Mouse (Mus musculus): ENCODE data around the gene Bace2. TPM values are rescaled to one million over a fixed set of nuclear protein-coding genes. Genes with fewer than 3 reads are reported as not detected.

Gene Bace2
- polyA plus RNA-seq, 1 experiment from 2014 or later, result 4.4 TPM

DNA sequence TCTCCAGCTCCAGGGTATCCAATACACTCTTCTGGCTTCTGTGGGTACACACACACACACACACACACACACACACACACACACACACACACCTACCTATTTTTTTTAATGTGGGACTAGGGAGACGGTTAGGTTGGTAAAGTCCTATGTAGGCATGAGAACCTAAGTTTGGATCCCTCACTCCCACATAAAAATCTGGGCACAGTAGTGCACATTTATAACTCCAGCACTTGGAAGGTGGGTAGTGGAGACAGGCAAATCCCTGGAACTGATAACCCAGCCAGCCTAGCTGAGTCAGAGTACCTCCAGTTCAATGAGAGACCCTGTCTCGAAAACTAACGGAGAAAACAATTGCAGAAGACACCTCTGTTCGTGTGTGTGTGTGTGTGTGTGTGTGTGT lies 39.9 kb downstream of the Bace2 start:
- no peaks in the 10 kb centered on the region for H3K9me3 ChIP-seq (ENCODE audit: control insufficient read depth, low read length)
- H3K36me3 ChIP-seq (ENCODE audit: control insufficient read depth, insufficient read depth, low read length), result no peaks in the 10 kb centered on the region
- no peak overlapping the region for H3K4me2 ChIP-seq (replicated peaks; ENCODE audit: low read depth, low read length)
- 89% methylated on average over 4 of the region's 4 CpGs for WGBS
- ATAC-seq (ENCODE audit: low FRiP score, low TSS enrichment), result no peak
- no peaks in the 10 kb centered on the region for H3K27me3 ChIP-seq (ENCODE audit: control insufficient read depth, insufficient read depth, low read length)
- no peak overlapping the region for H3K9ac ChIP-seq (ENCODE audit: low read depth, low read length)
- H3K4me1 ChIP-seq (ENCODE audit: control insufficient read depth, insufficient read depth, low read length), result no peaks in the 10 kb centered on the region
- no peak overlapping the region for H3K27ac ChIP-seq (ENCODE audit: low read depth, low read length)
- no peak overlapping the region for H3K4me3 ChIP-seq (ENCODE audit: low read length)

DNA sequence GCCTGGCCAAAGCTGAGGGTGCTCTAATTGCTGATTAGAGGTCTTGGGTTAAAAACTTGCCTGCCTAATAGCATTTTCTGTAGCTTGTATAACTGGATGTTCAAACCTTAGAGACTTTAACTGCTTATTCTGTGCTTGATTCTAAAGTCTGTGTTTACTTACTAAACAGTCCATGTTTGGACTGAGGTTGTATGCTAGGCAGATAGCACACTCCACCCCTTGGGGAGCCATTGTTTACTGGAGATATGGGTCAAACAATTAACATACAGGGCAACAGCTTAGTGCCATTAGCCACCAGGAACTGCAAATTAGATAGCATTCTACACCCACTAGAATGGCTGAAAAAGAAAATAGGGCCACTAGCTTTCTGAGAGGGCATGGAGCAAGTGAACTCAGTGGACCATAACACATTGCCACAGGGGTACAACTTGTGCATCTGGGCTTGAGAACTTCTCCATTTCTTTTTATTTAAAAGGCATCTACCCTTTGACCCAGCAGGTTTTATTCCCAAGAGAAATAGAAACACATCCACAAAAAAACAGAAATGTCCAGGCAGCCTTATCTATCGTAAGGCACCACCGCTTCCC lies 41.5 kb downstream of the Bace2 start:
- Histone ChIP-seq H3K4me1 (ENCODE audit: control insufficient read depth, insufficient read depth, low read length) (no peaks in the 10 kb centered on the region), H3K27me3 (ENCODE audit: control insufficient read depth, insufficient read depth, low read length) (no peaks in the 10 kb centered on the region), H3K9me3 (ENCODE audit: control insufficient read depth, low read length) (no peaks in the 10 kb centered on the region), H3K4me2 (replicated peaks; ENCODE audit: low read depth, low read length) (no peak overlapping the region), H3K36me3 (ENCODE audit: control insufficient read depth, insufficient read depth, low read length) (no peaks in the 10 kb centered on the region), H3K9ac (ENCODE audit: low read depth, low read length) (no peak overlapping the region), H3K4me3 (ENCODE audit: low read length) (no peak overlapping the region), H3K27ac (ENCODE audit: low read depth, low read length) (no peak overlapping the region)
- 64% methylated on average over 2 of the region's 2 CpGs for WGBS
- no peak for ATAC-seq (ENCODE audit: low FRiP score, low TSS enrichment)

DNA sequence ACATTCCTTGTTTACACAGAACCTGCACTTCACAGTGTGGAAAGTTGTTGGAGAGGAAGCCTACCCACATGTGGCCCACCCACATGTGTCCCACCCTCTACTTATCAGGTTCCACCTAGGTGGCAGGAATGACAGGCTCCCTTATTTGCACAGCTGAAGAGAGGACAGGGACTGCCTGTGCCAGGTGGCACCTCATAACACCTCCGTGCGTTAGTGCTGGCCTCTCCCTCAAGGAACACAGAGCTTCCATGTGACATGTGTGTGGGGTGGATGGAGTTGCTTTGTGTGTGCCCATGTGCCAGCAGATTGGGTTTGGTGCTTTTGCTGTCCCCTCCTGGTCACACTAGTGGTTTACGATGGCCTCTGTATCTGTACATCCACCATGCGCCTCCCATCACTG lies 43.4 kb downstream of the Bace2 start:
- H3K4me2 ChIP-seq (replicated peaks; ENCODE audit: low read depth, low read length), result no peak overlapping the region
- no peak for ATAC-seq (ENCODE audit: low FRiP score, low TSS enrichment)
- H3K9ac ChIP-seq (ENCODE audit: low read depth, low read length), result no peak overlapping the region
- H3K36me3 ChIP-seq (ENCODE audit: control insufficient read depth, insufficient read depth, low read length), result no peaks in the 10 kb centered on the region
- no peak overlapping the region for H3K4me3 ChIP-seq (ENCODE audit: low read length)
- no peak overlapping the region for H3K27ac ChIP-seq (ENCODE audit: low read depth, low read length)
- no peaks in the 10 kb centered on the region for H3K27me3 ChIP-seq (ENCODE audit: control insufficient read depth, insufficient read depth, low read length)
- WGBS, result 84% methylated on average over 4 of the region's 4 CpGs
- H3K9me3 ChIP-seq (ENCODE audit: control insufficient read depth, low read length), result no peaks in the 10 kb centered on the region
- no peaks in the 10 kb centered on the region for H3K4me1 ChIP-seq (ENCODE audit: control insufficient read depth, insufficient read depth, low read length)

DNA sequence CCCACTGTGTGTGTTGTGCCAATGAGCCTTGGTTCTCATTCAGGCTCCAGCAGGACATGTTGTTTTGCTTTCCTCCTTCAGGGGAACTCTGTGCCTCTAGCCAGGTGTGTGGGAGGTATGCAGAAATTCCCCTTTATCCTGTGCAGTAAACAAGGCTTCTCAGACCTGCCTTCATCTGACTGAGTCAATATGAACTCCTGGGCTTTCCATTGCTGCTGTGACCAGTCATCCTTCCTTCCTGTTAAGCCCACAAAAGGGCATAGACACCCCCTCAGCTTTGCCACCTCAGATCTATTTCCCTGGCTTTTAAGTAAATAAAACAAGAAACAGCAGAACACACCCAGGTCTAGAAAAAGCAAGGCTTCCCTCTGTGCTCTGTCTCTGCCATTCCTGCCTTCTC lies 45.2 kb downstream of the Bace2 start:
- Histone ChIP-seq H3K27ac (ENCODE audit: low read depth, low read length) (no peak overlapping the region), H3K4me2 (replicated peaks; ENCODE audit: low read depth, low read length) (no peak overlapping the region), H3K4me3 (ENCODE audit: low read length) (no peak overlapping the region), H3K9me3 (ENCODE audit: control insufficient read depth, low read length) (no peaks in the 10 kb centered on the region), H3K9ac (ENCODE audit: low read depth, low read length) (no peak overlapping the region), H3K36me3 (ENCODE audit: control insufficient read depth, insufficient read depth, low read length) (no peaks in the 10 kb centered on the region), H3K4me1 (ENCODE audit: control insufficient read depth, insufficient read depth, low read length) (no peaks in the 10 kb centered on the region), H3K27me3 (ENCODE audit: control insufficient read depth, insufficient read depth, low read length) (no peaks in the 10 kb centered on the region)
- no peak for ATAC-seq (ENCODE audit: low FRiP score, low TSS enrichment)

DNA sequence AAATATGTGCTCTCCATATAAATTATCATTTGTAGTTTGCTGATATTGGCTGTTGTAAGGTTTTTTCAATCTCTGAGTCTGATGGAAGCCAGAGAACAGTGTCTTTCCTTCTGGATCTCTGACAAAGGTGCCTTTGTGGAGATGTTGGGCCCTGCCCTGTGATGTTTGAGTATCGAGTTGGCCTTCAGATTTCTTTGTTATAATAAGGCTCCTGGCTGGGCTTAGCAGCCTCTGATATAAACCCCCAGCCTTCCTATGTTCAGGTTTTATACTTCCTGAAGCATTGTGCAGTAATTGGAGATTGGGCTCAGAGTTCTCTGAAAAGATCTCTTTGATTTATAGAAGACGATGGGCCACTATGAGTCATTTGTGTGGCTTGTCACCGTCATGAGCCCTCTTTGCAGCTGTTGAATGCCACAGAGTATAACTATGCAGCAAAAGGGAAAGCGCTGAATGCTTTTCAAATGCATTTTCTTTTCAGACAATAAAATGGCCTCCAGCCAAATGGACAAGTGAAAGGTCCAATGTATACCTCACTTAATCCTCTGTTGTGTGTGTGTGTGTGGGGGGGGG lies 45.8 kb downstream of the Bace2 start:
- no peak overlapping the region for H3K4me3 ChIP-seq (ENCODE audit: low read length)
- H3K27ac ChIP-seq (ENCODE audit: low read depth, low read length), result no peak overlapping the region
- no peaks in the 10 kb centered on the region for H3K36me3 ChIP-seq (ENCODE audit: control insufficient read depth, insufficient read depth, low read length)
- H3K4me1 ChIP-seq (ENCODE audit: control insufficient read depth, insufficient read depth, low read length), result no peaks in the 10 kb centered on the region
- no peaks in the 10 kb centered on the region for H3K27me3 ChIP-seq (ENCODE audit: control insufficient read depth, insufficient read depth, low read length)
- 75% methylated on average over 4 of the region's 4 CpGs for WGBS
- no peak for ATAC-seq (ENCODE audit: low FRiP score, low TSS enrichment)
- H3K9me3 ChIP-seq (ENCODE audit: control insufficient read depth, low read length), result no peaks in the 10 kb centered on the region
- H3K9ac ChIP-seq (ENCODE audit: low read depth, low read length), result no peak overlapping the region
- no peak overlapping the region for H3K4me2 ChIP-seq (replicated peaks; ENCODE audit: low read depth, low read length)

DNA sequence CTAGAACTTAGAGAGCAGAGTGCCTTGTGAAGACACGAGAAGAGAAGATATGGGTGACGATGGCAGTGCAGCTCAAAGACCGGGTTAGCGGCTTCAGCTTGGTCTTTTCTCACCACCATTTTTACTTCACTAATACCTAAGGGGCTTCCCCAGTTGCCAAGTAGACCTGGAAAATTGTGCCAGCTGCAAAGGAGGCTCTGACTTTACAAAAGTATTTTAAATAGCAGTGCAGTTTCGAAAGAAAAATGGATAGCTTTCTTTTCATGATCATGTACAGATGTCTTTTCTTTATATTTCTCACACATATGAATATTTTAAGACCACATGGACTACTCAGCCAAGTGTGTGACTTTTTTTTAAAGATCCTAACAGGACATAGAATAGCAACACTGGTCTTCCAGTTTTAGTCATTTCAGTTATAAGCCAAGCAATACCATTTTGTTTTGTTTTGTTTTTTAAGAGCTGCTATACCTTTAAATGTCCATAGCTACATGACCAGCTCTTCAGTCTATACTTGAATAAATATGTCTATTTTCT lies 49.0 kb downstream of the Bace2 start:
- no peaks in the 10 kb centered on the region for H3K36me3 ChIP-seq (ENCODE audit: control insufficient read depth, insufficient read depth, low read length)
- WGBS, result 90% methylated on average over 5 of the region's 5 CpGs
- ATAC-seq (ENCODE audit: low FRiP score, low TSS enrichment), result no peak

DNA sequence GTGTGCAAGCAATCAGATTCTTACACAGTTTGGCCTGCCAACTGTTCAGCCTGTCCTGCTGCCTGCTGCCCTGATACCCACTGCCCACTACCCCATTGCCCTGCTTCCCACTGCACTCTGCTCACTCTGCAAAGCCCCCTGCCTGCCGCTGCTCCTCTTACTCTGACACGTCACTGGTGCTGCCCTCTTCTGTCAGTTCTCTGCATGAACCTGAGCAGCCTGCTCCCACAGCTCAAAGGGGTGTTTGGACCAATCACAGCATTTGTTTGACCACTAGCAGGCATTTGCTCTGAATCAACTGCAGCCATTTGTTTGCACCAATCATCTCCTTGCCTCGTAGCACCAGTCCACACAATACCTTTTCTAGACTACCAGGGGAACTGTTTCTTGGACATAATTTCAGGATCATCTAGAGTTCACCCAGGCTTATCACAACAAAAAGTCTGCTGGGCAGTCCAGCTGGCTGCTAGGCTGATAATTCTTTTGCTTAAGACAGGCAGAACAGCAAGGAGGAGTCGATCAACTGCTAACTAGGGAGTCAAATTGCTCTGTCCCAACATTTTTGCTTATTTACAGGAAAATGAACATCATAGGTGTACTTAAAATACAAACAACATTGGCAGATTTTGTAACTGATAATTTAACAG lies 61.5 kb downstream of the Bace2 start:
- WGBS, result 11% methylated on average over 4 of the region's 4 CpGs
- H3K4me1 ChIP-seq (ENCODE audit: control insufficient read depth, insufficient read depth, low read length), result no peaks in the 10 kb centered on the region
- H3K9ac ChIP-seq (ENCODE audit: low read depth, low read length), result no peak overlapping the region
- H3K27ac ChIP-seq (ENCODE audit: low read depth, low read length), result no peak overlapping the region
- ATAC-seq (ENCODE audit: low FRiP score, low TSS enrichment), result peak; percentile 89
- H3K27me3 ChIP-seq (ENCODE audit: control insufficient read depth, insufficient read depth, low read length), result no peaks in the 10 kb centered on the region
- H3K9me3 ChIP-seq (ENCODE audit: control insufficient read depth, low read length), result no peaks in the 10 kb centered on the region
- H3K36me3 ChIP-seq (ENCODE audit: control insufficient read depth, insufficient read depth, low read length), result no peaks in the 10 kb centered on the region
- no peak overlapping the region for H3K4me2 ChIP-seq (replicated peaks; ENCODE audit: low read depth, low read length)
- no peak overlapping the region for H3K4me3 ChIP-seq (ENCODE audit: low read length)

More for the DNA sequence above, 49.0 kb downstream of the Bace2 start:
- Histone ChIP-seq H3K27me3 (ENCODE audit: control insufficient read depth, insufficient read depth, low read length) (no peaks in the 10 kb centered on the region), H3K9me3 (ENCODE audit: control insufficient read depth, low read length) (no peaks in the 10 kb centered on the region), H3K4me3 (ENCODE audit: low read length) (no peak overlapping the region), H3K4me1 (ENCODE audit: control insufficient read depth, insufficient read depth, low read length) (no peaks in the 10 kb centered on the region), H3K27ac (ENCODE audit: low read depth, low read length) (no peak overlapping the region), H3K9ac (ENCODE audit: low read depth, low read length) (no peak overlapping the region), H3K4me2 (replicated peaks; ENCODE audit: low read depth, low read length) (no peak overlapping the region)

DNA sequence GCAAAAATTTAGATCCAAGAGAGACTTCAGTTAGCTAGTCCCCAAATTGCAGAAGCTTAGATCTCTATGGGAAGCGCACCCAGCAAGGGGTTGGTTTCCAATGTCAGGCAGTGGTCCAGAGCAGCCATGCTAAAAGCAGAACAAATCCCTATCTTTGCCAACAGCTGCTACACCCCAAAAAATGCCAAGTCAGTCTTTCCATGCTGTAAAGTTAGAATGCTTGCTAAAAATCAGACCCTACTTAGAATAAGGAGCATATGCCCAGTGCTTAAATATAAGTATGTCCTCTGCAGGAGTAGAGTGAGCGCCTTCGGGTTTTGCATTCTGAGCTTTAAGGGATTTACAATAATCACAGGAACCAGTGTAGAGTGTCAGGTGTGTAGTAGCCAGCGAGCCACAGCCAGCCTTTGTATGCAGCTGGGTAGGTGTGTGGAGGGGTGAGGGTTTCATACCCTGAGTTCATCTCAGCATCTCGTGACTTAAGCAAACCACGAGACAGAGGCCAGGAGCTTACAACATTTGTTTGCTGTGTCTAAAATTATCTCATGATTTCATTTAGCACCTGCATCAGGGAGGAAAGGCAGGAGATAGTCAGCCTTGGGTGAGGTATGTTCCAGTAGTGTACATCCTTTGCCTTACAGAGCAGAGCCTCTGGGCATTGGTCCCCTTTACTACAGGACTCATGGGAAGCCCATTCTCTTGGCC lies 62.4 kb downstream of the Bace2 start:
- Histone ChIP-seq H3K9me3 (ENCODE audit: control insufficient read depth, low read length) (no peaks in the 10 kb centered on the region), H3K27me3 (ENCODE audit: control insufficient read depth, insufficient read depth, low read length) (no peaks in the 10 kb centered on the region), H3K9ac (ENCODE audit: low read depth, low read length) (no peak overlapping the region), H3K4me3 (ENCODE audit: low read length) (no peak overlapping the region), H3K27ac (ENCODE audit: low read depth, low read length) (no peak overlapping the region), H3K36me3 (ENCODE audit: control insufficient read depth, insufficient read depth, low read length) (no peaks in the 10 kb centered on the region), H3K4me2 (replicated peaks; ENCODE audit: low read depth, low read length) (no peak overlapping the region), H3K4me1 (ENCODE audit: control insufficient read depth, insufficient read depth, low read length) (no peaks in the 10 kb centered on the region)
- WGBS, result 91% methylated on average over 6 of the region's 6 CpGs
- no peak for ATAC-seq (ENCODE audit: low FRiP score, low TSS enrichment)

DNA sequence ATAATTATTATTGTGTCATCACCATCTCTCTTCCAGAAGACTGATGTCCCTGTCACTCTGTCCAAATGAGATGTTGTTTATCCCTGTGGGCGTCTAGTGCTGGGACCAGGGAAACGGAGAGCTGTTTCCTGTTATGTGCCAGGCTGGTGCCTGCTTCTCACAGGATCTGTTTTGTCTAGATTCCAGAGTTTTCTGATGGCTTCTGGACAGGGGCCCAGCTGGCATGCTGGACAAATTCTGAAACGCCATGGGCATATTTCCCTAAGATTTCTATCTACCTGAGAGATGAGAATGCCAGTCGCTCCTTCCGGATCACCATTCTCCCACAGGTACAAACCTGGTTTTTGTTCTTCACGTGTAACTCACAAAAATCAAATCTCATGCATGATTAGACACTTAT lies 65.1 kb downstream of the Bace2 start:
- Histone ChIP-seq H3K36me3 (ENCODE audit: control insufficient read depth, insufficient read depth, low read length) (no peaks in the 10 kb centered on the region), H3K27ac (ENCODE audit: low read depth, low read length) (no peak overlapping the region), H3K4me1 (ENCODE audit: control insufficient read depth, insufficient read depth, low read length) (no peaks in the 10 kb centered on the region), H3K9ac (ENCODE audit: low read depth, low read length) (no peak overlapping the region), H3K27me3 (ENCODE audit: control insufficient read depth, insufficient read depth, low read length) (no peaks in the 10 kb centered on the region), H3K4me3 (ENCODE audit: low read length) (no peak overlapping the region), H3K9me3 (ENCODE audit: control insufficient read depth, low read length) (no peaks in the 10 kb centered on the region), H3K4me2 (replicated peaks; ENCODE audit: low read depth, low read length) (no peak overlapping the region)
- ATAC-seq (ENCODE audit: low FRiP score, low TSS enrichment), result no peak
- WGBS, result 78% methylated on average over 6 of the region's 6 CpGs

Data from kidney, embryonic 14.5 days (tissue).